Mouse (Mus musculus) heart, postnatal 14 days (tissue): ENCODE results near the gene Dcaf8. TPM values are rescaled to one million over a fixed set of nuclear protein-coding genes. Genes with fewer than 3 reads are reported as not detected.
A peak's percentile ranks its signal among the peaks of the same experiment; 100 is the strongest.

Source experiments
- DNase-seq, 2 experiments: peaks; one replicate each; pipeline ENCODE4 v3.0.0; 2021 to 2022
- intact Hi-C: fragments of 180-260 bp; cut with DNase I; formaldehyde crosslinking; loops from one replicate; pipeline ENCODE4 v1.15.1; 2025
- long read RNA-seq, 2 experiments: library from polyadenylated mRNA; stranded (forward); transcript quantifications; one replicate each; pipeline ENCODE4 v2.0.0; 2021
- total RNA-seq, 2 experiments: library from RNA; stranded (reverse); gene quantifications; 2 replicates each; pipeline ENCODE4 v1.2.3; 2021

Gene Dcaf8
- total RNA-seq = 100 to 1,000 TPM; 117 to 122 TPM
- long read RNA-seq, experiment 1, full-length matches to known transcripts = 162 of 201 reads
- long read RNA-seq, experiment 1, partial matches to known transcripts = 26 of 201 reads
- long read RNA-seq, experiment 1, other reads (novel, unspliced or antisense) = 13 of 201 reads
- long read RNA-seq, experiment 2, full-length matches to known transcripts = 152 of 175 reads
- long read RNA-seq, experiment 2, partial matches to known transcripts = 13 of 175 reads
- long read RNA-seq, experiment 2, other reads (novel, unspliced or antisense) = 10 of 175 reads

GRCm38 (mm10) chr1:172147835-172148278 lies at the start of gene Dcaf8:
Gene Dcaf8, plus strand, starts transcription at chr1:172148084.
- DNase-seq = peak; percentile 98 to 99
- intact Hi-C loops = loop anchor here (1.0 kb wide), 1 partner anchor 164 kb away; no protein-coding TSS in a partner anchor

- no peak for DNase-seq
- intact Hi-C loops = loop anchor here (5.0 kb wide), 1 partner anchor 52 kb away; no protein-coding TSS in a partner anchor
These were observed 48.4 kb upstream of the Dcaf8 start for GRCm38 (mm10) chr1:172099325-172100033.

- DNase-seq = no peak
- intact Hi-C loops = loop anchor here (5.0 kb wide), 1 partner anchor 56 kb away; no protein-coding TSS in a partner anchor
These were observed 44.3 kb upstream of the Dcaf8 start for GRCm38 (mm10) chr1:172103619-172104018.

GRCm38 (mm10) chr1:172105101-172105500 lies 42.8 kb upstream of the Dcaf8 start:
- no peak for DNase-seq
- intact Hi-C loops = no loop called here

- DNase-seq = no peak
- intact Hi-C loops = no loop called here
These were observed 40.0 kb upstream of the Dcaf8 start for GRCm38 (mm10) chr1:172107777-172108477.

- no peak for DNase-seq
- intact Hi-C loops = no loop called here
These were observed 30.9 kb upstream of the Dcaf8 start for GRCm38 (mm10) chr1:172116948-172117347.

- no peak for DNase-seq
- intact Hi-C loops = no loop called here
These were observed 28.8 kb upstream of the Dcaf8 start for GRCm38 (mm10) chr1:172119100-172119499.

GRCm38 (mm10) chr1:172119720-172120119 lies 28.2 kb upstream of the Dcaf8 start:
- intact Hi-C loops = no loop called here
- peak in 1 of 2 experiments; percentile 45 for DNase-seq

- intact Hi-C loops = no loop called here
- no peak for DNase-seq
These were observed 25.2 kb upstream of the Dcaf8 start for GRCm38 (mm10) chr1:172122671-172123070.

- DNase-seq = no peak
- intact Hi-C loops = no loop called here
These were observed 23.3 kb upstream of the Dcaf8 start for GRCm38 (mm10) chr1:172124572-172124971.

GRCm38 (mm10) chr1:172126376-172127347 lies 21.2 kb upstream of the Dcaf8 start, which contains the start of gene Pex19:
Gene Pex19, plus strand, starts transcription at chr1:172126755.
- intact Hi-C loops = loop anchor here (5.0 kb wide), 1 partner anchor 79 kb away; no protein-coding TSS in a partner anchor

GRCm38 (mm10) chr1:172127487-172127886 lies 20.4 kb upstream of the Dcaf8 start:
- DNase-seq = no peak
- intact Hi-C loops = loop anchor here (5.0 kb wide), 1 partner anchor 80 kb away; no protein-coding TSS in a partner anchor

More at GRCm38 (mm10) chr1:172126376-172127347, 21.2 kb upstream of the Dcaf8 start, which contains the start of gene Pex19:
- DNase-seq = peak; percentile 72 to 79

- intact Hi-C loops = loop anchor here (5.0 kb wide), 1 partner anchor 81 kb away; no protein-coding TSS in a partner anchor
- DNase-seq = no peak
These were observed 19.3 kb upstream of the Dcaf8 start for GRCm38 (mm10) chr1:172128563-172128962.

GRCm38 (mm10) chr1:172129108-172129507 lies 18.8 kb upstream of the Dcaf8 start:
- intact Hi-C loops = loop anchor here (5.0 kb wide), 1 partner anchor 82 kb away; no protein-coding TSS in a partner anchor
- peak in 1 of 2 experiments; percentile 28 for DNase-seq

- intact Hi-C loops = loop anchor here (5.0 kb wide), 1 partner anchor 82 kb away; no protein-coding TSS in a partner anchor
- no peak for DNase-seq
These were observed 18.1 kb upstream of the Dcaf8 start for GRCm38 (mm10) chr1:172129780-172130179.

GRCm38 (mm10) chr1:172132319-172132718 lies 15.6 kb upstream of the Dcaf8 start:
- intact Hi-C loops = no loop called here
- DNase-seq = peak in 1 of 2 experiments; percentile 26

- peak; percentile 23 to 27 for DNase-seq
- intact Hi-C loops = no loop called here
These were observed 14.3 kb upstream of the Dcaf8 start for GRCm38 (mm10) chr1:172133535-172133934.

GRCm38 (mm10) chr1:172134072-172134471 lies 13.8 kb upstream of the Dcaf8 start:
- no peak for DNase-seq
- intact Hi-C loops = no loop called here

GRCm38 (mm10) chr1:172140160-172140559 lies 7.7 kb upstream of the Dcaf8 start:
- intact Hi-C loops = no loop called here
- DNase-seq = no peak
